Mouse (Mus musculus): ENCODE results near the gene Abhd4.
"Not testable (repeated sequence)": the region's sequence is repeated elsewhere in the genome, so short reads cannot be mapped to it uniquely, and the experiment has no call there.

Gene Abhd4

GRCm38 (mm10) chr14:54223315-54224063, 30.5 kb upstream of the Abhd4 start:
- no peak for DNase-seq (ENCODE audit: low spot score)

GRCm38 (mm10) chr14:54224064-54224417, 29.9 kb upstream of the Abhd4 start:
- no peak for DNase-seq (ENCODE audit: low spot score)

- DNase-seq (ENCODE audit: low spot score), result no peak
Observed at GRCm38 (mm10) chr14:54224484-54225467, 29.2 kb upstream of the Abhd4 start.

GRCm38 (mm10) chr14:54225725-54226124, 28.3 kb upstream of the Abhd4 start:
- no peak for DNase-seq (ENCODE audit: low spot score)

GRCm38 (mm10) chr14:54226911-54227811, 26.8 kb upstream of the Abhd4 start:
- DNase-seq (ENCODE audit: low spot score), result peak; percentile 58

- DNase-seq (ENCODE audit: low spot score), result peak; percentile 89
Observed at GRCm38 (mm10) chr14:54227911-54228451, 26.0 kb upstream of the Abhd4 start.

GRCm38 (mm10) chr14:54228501-54228900, 25.5 kb upstream of the Abhd4 start:
- DNase-seq (ENCODE audit: low spot score), result no peak

- DNase-seq (ENCODE audit: low spot score), result no peak
Observed at GRCm38 (mm10) chr14:54228933-54229713, 24.9 kb upstream of the Abhd4 start.

GRCm38 (mm10) chr14:54229849-54230248, 24.1 kb upstream of the Abhd4 start:
- DNase-seq (ENCODE audit: low spot score), result not testable (repeated sequence)

- no peak for DNase-seq (ENCODE audit: low spot score)
Observed at GRCm38 (mm10) chr14:54230638-54231150, 23.3 kb upstream of the Abhd4 start.

- DNase-seq (ENCODE audit: low spot score), result no peak
Observed at GRCm38 (mm10) chr14:54231176-54231956, 22.6 kb upstream of the Abhd4 start.

- DNase-seq (ENCODE audit: low spot score), result no peak
Observed at GRCm38 (mm10) chr14:54232143-54232542, 21.8 kb upstream of the Abhd4 start.

GRCm38 (mm10) chr14:54232811-54233558, 21.0 kb upstream of the Abhd4 start:
- DNase-seq (ENCODE audit: low spot score), result peak; percentile 39

- DNase-seq (ENCODE audit: low spot score), result no peak
Observed at GRCm38 (mm10) chr14:54233559-54234143, 20.3 kb upstream of the Abhd4 start.

GRCm38 (mm10) chr14:54234231-54235040, 19.6 kb upstream of the Abhd4 start:
- no peak for DNase-seq (ENCODE audit: low spot score)

- DNase-seq (ENCODE audit: low spot score), result no peak
Observed at GRCm38 (mm10) chr14:54235825-54236540, 18.0 kb upstream of the Abhd4 start.

GRCm38 (mm10) chr14:54236881-54237280, 17.1 kb upstream of the Abhd4 start:
- DNase-seq (ENCODE audit: low spot score), result no peak

Measured in testis, postnatal 10 days (tissue).